Mouse (Mus musculus) ES-E14 (cell line): ENCODE measurements around the gene Grid1.

Source experiments
- CHD2 ChIP-seq: IDR thresholded peaks from 2 replicates; pipeline ENCODE4 v1.6.1; 2014; ENCODE audit warnings: mild to moderate bottlenecking, low read depth, low read length, inconsistent platforms
- MAFK ChIP-seq: IDR thresholded peaks from 2 replicates; pipeline ENCODE4 v1.6.1; 2014; ENCODE audit warnings: mild to moderate bottlenecking, low read depth, low read length, inconsistent platforms; ENCODE audit not compliant: insufficient read depth

DNA sequence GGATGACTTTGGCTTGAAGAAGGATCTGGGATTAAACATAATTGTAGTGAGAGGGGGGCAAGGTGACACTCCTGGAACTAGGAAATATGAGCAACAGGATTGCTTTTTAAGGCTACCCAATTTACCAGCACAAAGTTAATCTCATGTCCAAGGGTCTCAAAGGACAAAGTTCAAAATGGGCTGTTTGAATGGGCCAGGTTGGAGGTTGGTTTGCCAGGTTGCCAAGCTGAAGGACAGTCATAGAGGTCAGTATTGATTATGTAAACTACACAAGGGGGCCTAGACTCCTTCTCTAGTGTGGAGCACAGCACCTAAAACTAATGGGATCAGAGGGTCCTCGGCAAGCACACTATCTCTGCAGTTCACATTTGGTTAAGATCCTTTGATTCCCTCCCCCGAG lies 300.2 kb downstream of the Grid1 start:
- TF ChIP-seq CHD2, result no peak
- no peak for TF ChIP-seq MAFK
